Mouse (Mus musculus): ENCODE data around the gene Zbtb8os. TPM values are rescaled to one million over a fixed set of nuclear protein-coding genes. Genes with fewer than 3 reads are reported as not detected.
A peak's percentile ranks its signal among the peaks of the same experiment; 100 is the strongest.

Gene Zbtb8os
- polyA plus RNA-seq, 1 experiment from 2014 or later: 22.5 TPM

DNA sequence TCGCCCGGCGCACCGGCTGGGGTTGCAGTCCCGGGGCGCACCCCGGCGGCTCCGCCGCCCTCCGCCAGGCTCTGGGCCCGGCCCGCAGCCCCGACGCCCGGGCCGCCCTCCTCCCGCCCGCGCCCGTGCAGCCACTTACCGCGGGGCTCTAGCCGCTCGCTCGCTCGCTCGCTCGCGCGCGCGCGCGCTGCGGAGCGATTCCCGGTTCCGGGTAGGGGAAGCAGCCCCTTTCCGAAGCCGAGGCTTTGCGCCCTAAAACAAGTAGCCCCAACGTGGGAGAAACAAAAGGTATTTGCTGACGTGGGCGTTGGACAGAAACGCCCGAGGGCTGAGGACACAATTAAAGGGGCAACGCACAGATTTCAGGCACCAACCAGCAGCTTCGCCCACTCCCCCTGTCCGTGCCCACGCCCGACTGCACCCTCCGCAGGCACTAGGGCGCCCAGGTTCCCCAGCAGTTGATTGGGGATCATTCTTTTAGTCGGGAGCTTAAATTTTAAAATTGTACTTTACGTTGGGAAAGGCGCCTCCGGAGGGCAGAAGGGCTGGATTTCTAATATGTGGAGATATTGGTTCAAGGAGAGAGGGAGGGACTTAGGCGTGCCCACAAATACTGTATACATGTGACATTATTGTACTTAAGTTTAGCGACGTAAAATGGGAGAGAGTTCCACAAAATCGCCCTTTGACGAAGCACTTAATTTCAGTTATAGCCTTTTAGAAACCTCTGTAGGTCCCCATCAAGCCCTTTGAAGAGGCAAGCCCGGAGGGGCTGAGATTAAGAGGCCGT lies 42.3 kb downstream of the Zbtb8os start, which contains the start of gene Zbtb8a:
Zbtb8a (minus strand) TSS at position 516 of the 790 bp plus-strand sequence.
- WGBS (ENCODE audit: insufficient replicate concordance): 1% methylated on average over 63 of the region's 65 CpGs
- ATAC-seq (ENCODE audit: low read depth): peak; percentile 71
- Histone ChIP-seq H3K36me3 (ENCODE audit: control insufficient read depth, insufficient read depth) (no peaks in the 10 kb centered on the region), H3K27ac (ENCODE audit: low read length) (peak within 1 kb of the TSS; percentile 48), H3K4me1 (ENCODE audit: control insufficient read depth, low read depth, low read length) (peaks cover 17% of the 10 kb centered on the region), H3K9me3 (replicated peaks; ENCODE audit: control insufficient read depth, low read length) (no peaks in the 10 kb centered on the region), H3K4me2 (ENCODE audit: low read depth, low read length) (peak within 1 kb of the TSS; percentile 96), H3K4me3 (ENCODE audit: low read depth, low read length) (peak within 1 kb of the TSS; percentile 77), H3K9ac (ENCODE audit: low read depth, low read length) (peak within 1 kb of the TSS; percentile 80), H3K27me3 (ENCODE audit: control insufficient read depth, insufficient read depth, low read depth, low read length) (peaks cover 6% of the 10 kb centered on the region)

DNA sequence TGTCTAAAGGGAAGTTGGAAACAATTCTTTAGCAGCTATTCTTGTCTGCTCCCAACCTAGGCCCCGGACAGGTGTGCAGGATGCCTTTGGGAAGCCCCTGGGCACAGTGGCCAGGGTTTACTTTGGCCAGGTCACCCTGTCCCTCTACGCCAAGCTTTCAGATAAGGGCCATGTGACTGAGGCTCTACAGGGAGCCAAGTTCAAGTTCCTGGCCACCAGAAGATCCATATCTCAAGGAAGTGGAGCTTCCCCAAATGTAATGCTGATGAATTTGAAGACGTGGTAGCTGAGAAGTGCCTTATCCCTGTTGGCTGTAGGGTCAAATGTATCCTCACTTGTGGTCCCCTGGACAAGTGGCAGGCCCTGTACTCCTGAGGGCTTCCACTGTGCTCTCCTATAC lies 44.3 kb downstream of the Zbtb8os start:
- H3K27ac ChIP-seq (ENCODE audit: low read length): no peak overlapping the region
- no peak overlapping the region for H3K4me3 ChIP-seq (ENCODE audit: low read depth, low read length)
- H3K4me2 ChIP-seq (ENCODE audit: low read depth, low read length): no peak overlapping the region
- no peak overlapping the region for H3K9ac ChIP-seq (ENCODE audit: low read depth, low read length)
- peaks cover 15% of the 10 kb centered on the region for H3K4me1 ChIP-seq (ENCODE audit: control insufficient read depth, low read depth, low read length)
- peaks cover 6% of the 10 kb centered on the region for H3K27me3 ChIP-seq (ENCODE audit: control insufficient read depth, insufficient read depth, low read depth, low read length)
- H3K9me3 ChIP-seq (replicated peaks; ENCODE audit: control insufficient read depth, low read length): no peaks in the 10 kb centered on the region
- no peak for ATAC-seq (ENCODE audit: low read depth)
- no peaks in the 10 kb centered on the region for H3K36me3 ChIP-seq (ENCODE audit: control insufficient read depth, insufficient read depth)
- WGBS (ENCODE audit: insufficient replicate concordance): 44% methylated on average over 3 of the region's 3 CpGs

DNA sequence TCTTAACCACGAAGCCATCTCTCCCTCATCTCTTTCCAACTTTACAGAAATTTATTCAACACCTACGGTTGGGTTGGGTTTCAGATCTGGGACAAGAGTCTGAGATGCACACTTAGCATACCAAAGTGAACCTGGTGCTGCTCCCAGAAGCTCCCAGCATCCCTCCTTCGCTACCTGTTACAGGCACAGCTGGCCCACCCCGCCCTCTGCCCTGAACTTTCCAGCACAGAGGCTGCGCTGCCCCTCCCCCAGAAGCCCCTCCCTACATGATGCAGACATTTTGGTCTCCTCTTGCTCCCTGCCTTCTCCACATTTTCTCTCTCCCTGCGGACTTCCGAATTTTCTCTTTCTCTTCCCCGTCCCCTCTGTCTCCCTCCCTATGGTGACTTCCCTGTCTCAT lies 45.7 kb downstream of the Zbtb8os start:
- Histone ChIP-seq H3K4me2 (ENCODE audit: low read depth, low read length) (no peak overlapping the region), H3K36me3 (ENCODE audit: control insufficient read depth, insufficient read depth) (no peaks in the 10 kb centered on the region), H3K4me3 (ENCODE audit: low read depth, low read length) (no peak overlapping the region), H3K9ac (ENCODE audit: low read depth, low read length) (no peak overlapping the region), H3K4me1 (ENCODE audit: control insufficient read depth, low read depth, low read length) (peaks cover 15% of the 10 kb centered on the region), H3K27me3 (ENCODE audit: control insufficient read depth, insufficient read depth, low read depth, low read length) (peaks cover 6% of the 10 kb centered on the region), H3K27ac (ENCODE audit: low read length) (no peak overlapping the region), H3K9me3 (replicated peaks; ENCODE audit: control insufficient read depth, low read length) (no peaks in the 10 kb centered on the region)
- whole genome bisulfite sequencing (ENCODE audit: insufficient replicate concordance): 72% methylated on average over 8 of the region's 8 CpGs
- ATAC-seq (ENCODE audit: low read depth): no peak

DNA sequence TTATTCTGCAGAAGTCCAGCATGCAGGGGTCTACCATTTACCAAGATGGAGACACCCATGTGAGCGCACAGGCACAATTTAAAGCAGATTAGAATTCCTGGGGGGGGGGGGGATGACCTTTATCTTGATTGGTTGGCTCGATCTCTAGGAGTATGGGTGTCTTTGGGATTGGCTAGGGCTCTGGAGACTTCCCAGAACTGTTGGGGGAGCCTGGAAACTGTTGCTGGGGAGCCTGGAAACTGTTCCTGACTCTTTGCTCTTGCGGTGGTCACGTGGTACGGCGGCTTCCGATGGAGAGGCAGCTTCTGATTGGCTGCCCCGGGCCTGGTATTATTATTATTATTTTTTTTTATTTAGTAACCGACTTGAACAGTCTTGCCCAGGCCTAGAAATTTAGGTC lies 46.5 kb downstream of the Zbtb8os start:
- ATAC-seq (ENCODE audit: low read depth): no peak

DNA sequence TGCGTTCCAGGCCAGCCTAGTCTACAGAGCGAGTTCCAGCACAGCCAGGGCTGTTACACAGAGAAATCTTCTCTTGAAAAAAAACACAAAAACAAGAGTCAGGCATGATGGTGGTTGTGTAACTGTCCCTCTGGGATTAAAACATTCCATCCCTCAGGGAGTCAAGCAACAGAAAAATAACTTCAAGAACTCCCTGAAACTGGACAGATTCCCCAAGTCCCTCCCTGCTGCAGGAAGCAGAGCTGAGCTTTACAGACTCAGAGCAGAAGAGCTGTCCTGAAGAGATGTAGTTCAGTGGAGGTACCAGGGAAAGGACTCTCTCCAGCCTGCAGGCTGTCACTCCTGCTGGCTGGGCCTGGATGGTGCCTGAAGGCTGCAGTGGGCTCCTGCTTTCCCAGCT lies 47.0 kb downstream of the Zbtb8os start:
- ATAC-seq (ENCODE audit: low read depth): no peak
- no peak overlapping the region for H3K4me3 ChIP-seq (ENCODE audit: low read depth, low read length)
- no peaks in the 10 kb centered on the region for H3K36me3 ChIP-seq (ENCODE audit: control insufficient read depth, insufficient read depth)
- H3K4me2 ChIP-seq (ENCODE audit: low read depth, low read length): no peak overlapping the region
- H3K27me3 ChIP-seq (ENCODE audit: control insufficient read depth, insufficient read depth, low read depth, low read length): peaks cover 6% of the 10 kb centered on the region
- H3K9me3 ChIP-seq (replicated peaks; ENCODE audit: control insufficient read depth, low read length): no peaks in the 10 kb centered on the region
- peaks cover 23% of the 10 kb centered on the region for H3K4me1 ChIP-seq (ENCODE audit: control insufficient read depth, low read depth, low read length)
- no peak overlapping the region for H3K9ac ChIP-seq (ENCODE audit: low read depth, low read length)
- WGBS (ENCODE audit: insufficient replicate concordance): 87% methylated on average over 2 of the region's 2 CpGs
- no peak overlapping the region for H3K27ac ChIP-seq (ENCODE audit: low read length)

More for the DNA sequence above, 46.5 kb downstream of the Zbtb8os start:
- H3K9ac ChIP-seq (ENCODE audit: low read depth, low read length): no peak overlapping the region
- no peaks in the 10 kb centered on the region for H3K9me3 ChIP-seq (replicated peaks; ENCODE audit: control insufficient read depth, low read length)
- peaks cover 6% of the 10 kb centered on the region for H3K27me3 ChIP-seq (ENCODE audit: control insufficient read depth, insufficient read depth, low read depth, low read length)
- H3K36me3 ChIP-seq (ENCODE audit: control insufficient read depth, insufficient read depth): no peaks in the 10 kb centered on the region
- no peak overlapping the region for H3K4me2 ChIP-seq (ENCODE audit: low read depth, low read length)
- H3K4me1 ChIP-seq (ENCODE audit: control insufficient read depth, low read depth, low read length): peaks cover 22% of the 10 kb centered on the region
- H3K4me3 ChIP-seq (ENCODE audit: low read depth, low read length): no peak overlapping the region
- no peak overlapping the region for H3K27ac ChIP-seq (ENCODE audit: low read length)
- WGBS (ENCODE audit: insufficient replicate concordance): 72% methylated on average over 9 of the region's 9 CpGs

DNA sequence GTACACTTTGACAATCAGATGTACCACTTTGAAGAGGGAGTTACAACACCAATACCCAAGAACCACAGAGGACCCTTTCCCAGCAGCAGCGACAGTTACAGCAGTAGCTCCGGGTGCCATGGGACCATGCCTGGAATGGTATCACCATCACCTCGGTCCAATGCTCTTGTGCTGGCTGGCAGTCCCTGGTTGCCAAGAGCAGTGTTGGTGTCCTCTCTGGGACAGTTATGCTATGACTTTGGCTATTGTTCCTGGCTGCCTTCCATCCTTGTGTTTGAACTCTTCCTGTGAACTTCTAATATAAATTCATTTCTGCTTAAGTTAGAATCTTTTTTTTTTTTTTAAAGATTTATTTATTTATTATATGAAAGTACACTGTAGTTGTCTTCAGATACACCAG lies 48.1 kb downstream of the Zbtb8os start:
- no peak for ATAC-seq (ENCODE audit: low read depth)
- Histone ChIP-seq H3K27me3 (ENCODE audit: control insufficient read depth, insufficient read depth, low read depth, low read length) (peaks cover 3% of the 10 kb centered on the region), H3K9me3 (replicated peaks; ENCODE audit: control insufficient read depth, low read length) (no peaks in the 10 kb centered on the region), H3K27ac (ENCODE audit: low read length) (no peak overlapping the region), H3K4me2 (ENCODE audit: low read depth, low read length) (no peak overlapping the region), H3K9ac (ENCODE audit: low read depth, low read length) (no peak overlapping the region), H3K4me3 (ENCODE audit: low read depth, low read length) (no peak overlapping the region), H3K36me3 (ENCODE audit: control insufficient read depth, insufficient read depth) (no peaks in the 10 kb centered on the region), H3K4me1 (ENCODE audit: control insufficient read depth, low read depth, low read length) (peaks cover 17% of the 10 kb centered on the region)
- WGBS (ENCODE audit: insufficient replicate concordance): 84% methylated on average over 3 of the region's 3 CpGs

DNA sequence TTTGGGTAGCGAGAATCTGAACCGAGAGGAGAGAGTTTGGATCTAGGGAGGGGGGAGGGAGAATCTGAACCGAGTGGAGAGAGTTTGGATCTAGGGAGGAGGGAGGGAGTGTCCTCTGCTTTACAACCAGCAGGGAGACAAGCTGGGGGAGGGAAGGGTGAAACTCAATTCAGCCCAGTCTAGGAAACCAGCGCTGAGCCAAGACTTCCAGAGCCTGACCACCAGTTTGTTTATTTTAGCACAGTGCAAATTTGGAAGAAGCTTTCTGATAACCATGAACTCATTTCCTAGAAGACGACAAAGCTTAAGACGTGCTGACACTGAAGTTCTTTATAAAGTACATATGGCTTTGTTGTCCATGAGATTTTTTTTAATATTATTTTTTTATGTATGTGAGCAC lies 48.9 kb downstream of the Zbtb8os start:
- H3K9ac ChIP-seq (ENCODE audit: low read depth, low read length): no peak overlapping the region
- 34% methylated on average over 6 of the region's 6 CpGs for WGBS (ENCODE audit: insufficient replicate concordance)
- H3K27me3 ChIP-seq (ENCODE audit: control insufficient read depth, insufficient read depth, low read depth, low read length): no peaks in the 10 kb centered on the region
- no peak overlapping the region for H3K4me2 ChIP-seq (ENCODE audit: low read depth, low read length)
- no peak for ATAC-seq (ENCODE audit: low read depth)
- no peak overlapping the region for H3K27ac ChIP-seq (ENCODE audit: low read length)
- no peaks in the 10 kb centered on the region for H3K36me3 ChIP-seq (ENCODE audit: control insufficient read depth, insufficient read depth)
- no peaks in the 10 kb centered on the region for H3K9me3 ChIP-seq (replicated peaks; ENCODE audit: control insufficient read depth, low read length)
- H3K4me3 ChIP-seq (ENCODE audit: low read depth, low read length): no peak overlapping the region
- peaks cover 17% of the 10 kb centered on the region for H3K4me1 ChIP-seq (ENCODE audit: control insufficient read depth, low read depth, low read length)

DNA sequence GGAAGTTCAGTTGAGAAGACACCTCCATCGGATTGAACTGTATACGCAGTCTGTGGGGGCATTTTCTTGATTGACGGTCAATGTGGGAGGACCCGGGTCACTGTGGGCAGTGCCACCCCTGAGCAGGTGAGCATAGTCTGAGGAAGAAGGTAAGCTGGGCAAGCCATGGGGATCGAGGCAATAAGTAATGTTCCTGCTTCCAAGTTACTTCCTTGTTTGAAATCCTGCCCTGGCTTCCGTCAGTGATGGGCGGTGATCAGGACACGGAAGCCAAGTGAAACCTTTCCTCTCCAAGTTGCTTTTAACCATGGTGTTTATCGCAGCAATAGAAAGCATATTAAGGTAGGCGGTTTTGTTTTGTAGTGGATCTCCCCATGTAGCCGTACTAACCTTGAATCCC lies 50.2 kb downstream of the Zbtb8os start:
- no peak overlapping the region for H3K4me2 ChIP-seq (ENCODE audit: low read depth, low read length)

DNA sequence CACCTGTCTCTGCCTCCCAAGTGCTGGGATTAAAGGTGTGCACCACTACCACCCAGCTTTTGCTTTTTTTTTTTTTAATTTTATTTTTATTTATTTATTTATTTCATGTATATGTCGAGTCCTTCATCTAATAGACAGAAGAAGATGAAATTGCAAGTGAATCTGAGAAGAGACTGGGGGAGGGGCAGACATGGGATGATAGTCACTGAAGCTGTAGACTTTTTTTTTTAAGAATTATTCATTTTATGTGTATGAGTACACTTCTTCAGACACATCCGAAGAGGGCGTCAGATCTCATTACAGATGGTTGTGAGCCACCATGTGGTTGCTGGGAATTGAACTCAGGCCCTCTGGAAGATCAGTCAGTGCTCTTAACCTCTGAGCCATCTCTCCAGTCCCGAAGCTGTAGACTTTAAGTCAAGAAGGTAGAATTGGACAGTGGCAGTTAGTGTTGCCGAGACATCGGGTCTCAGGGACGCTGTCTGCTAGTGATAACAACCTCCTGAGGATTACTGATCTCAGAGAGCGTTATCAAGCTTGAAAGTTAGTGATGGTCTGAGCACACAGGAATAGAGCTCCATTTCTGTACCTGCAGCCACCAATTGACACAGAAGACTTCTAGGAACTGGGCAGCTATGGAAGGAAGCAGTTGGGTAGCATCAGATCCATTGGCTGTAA lies 50.9 kb downstream of the Zbtb8os start:
- H3K27me3 ChIP-seq (ENCODE audit: control insufficient read depth, insufficient read depth, low read depth, low read length): no peaks in the 10 kb centered on the region
- H3K4me1 ChIP-seq (ENCODE audit: control insufficient read depth, low read depth, low read length): peaks cover 17% of the 10 kb centered on the region
- no peaks in the 10 kb centered on the region for H3K9me3 ChIP-seq (replicated peaks; ENCODE audit: control insufficient read depth, low read length)
- H3K4me3 ChIP-seq (ENCODE audit: low read depth, low read length): no peak overlapping the region
- H3K36me3 ChIP-seq (ENCODE audit: control insufficient read depth, insufficient read depth): no peaks in the 10 kb centered on the region
- 24% methylated on average over 8 of the region's 8 CpGs for WGBS (ENCODE audit: insufficient replicate concordance)
- no peak overlapping the region; the same call in 1 of the 2 replicates for H3K9ac ChIP-seq (ENCODE audit: low read depth, low read length)
- H3K27ac ChIP-seq (ENCODE audit: low read length): peak overlapping the region; percentile 83
- H3K4me2 ChIP-seq (ENCODE audit: low read depth, low read length): peak overlapping the region; percentile 43
- ATAC-seq (ENCODE audit: low read depth): peak; percentile 89

More for the DNA sequence above, 50.2 kb downstream of the Zbtb8os start:
- peak overlapping the region; percentile 42 for H3K27ac ChIP-seq (ENCODE audit: low read length)
- no peaks in the 10 kb centered on the region for H3K9me3 ChIP-seq (replicated peaks; ENCODE audit: control insufficient read depth, low read length)
- ATAC-seq (ENCODE audit: low read depth): no peak
- H3K4me1 ChIP-seq (ENCODE audit: control insufficient read depth, low read depth, low read length): peaks cover 17% of the 10 kb centered on the region
- H3K9ac ChIP-seq (ENCODE audit: low read depth, low read length): no peak overlapping the region
- WGBS (ENCODE audit: insufficient replicate concordance): 69% methylated on average over 11 of the region's 11 CpGs
- no peaks in the 10 kb centered on the region for H3K27me3 ChIP-seq (ENCODE audit: control insufficient read depth, insufficient read depth, low read depth, low read length)
- H3K36me3 ChIP-seq (ENCODE audit: control insufficient read depth, insufficient read depth): no peaks in the 10 kb centered on the region
- H3K4me3 ChIP-seq (ENCODE audit: low read depth, low read length): no peak overlapping the region

All from liver, embryonic 16.5 days (tissue).